Mouse (Mus musculus) liver, embryonic 14.5 days (tissue): ENCODE data around the gene Gp9. TPM values are rescaled to one million over a fixed set of nuclear protein-coding genes. Genes with fewer than 3 reads are reported as not detected.

Experiments
- ATAC-seq: fragments of 200-750 bp; cut with Nextera tagmentation; 2 replicates; pipeline ENCODE4 v1.8.0; 2017; ENCODE audit warnings: moderate number of reproducible peaks, mild to moderate bottlenecking, moderate library complexity; ENCODE audit not compliant: insufficient read depth
- DNase-seq, 3 experiments: peaks; one replicate each; pipeline ENCODE4 v3.0.0-alpha.2; 2012 to 2013; ENCODE audit warnings: low read depth in 3 of 3, low spot score in 3 of 3
- H3K27ac ChIP-seq: fragments of 300-500 bp; sonication (generic); 2 replicates; pipeline ENCODE4 v1.5.1; 2014; ENCODE audit warnings: moderate library complexity, mild to moderate bottlenecking, control low read depth, inconsistent platforms
- H3K27me3 ChIP-seq: fragments of 300-500 bp; sonication (generic); 2 replicates; pipeline ENCODE4 v1.6.1; 2014; ENCODE audit warnings: mild to moderate bottlenecking, low read length, moderate library complexity; ENCODE audit not compliant: control insufficient read depth, insufficient read depth
- H3K36me3 ChIP-seq: fragments of 300-500 bp; sonication (generic); replicated peaks from 2 replicates; pipeline ENCODE4 v1.6.1; 2014; ENCODE audit warnings: low read depth; ENCODE audit not compliant: control insufficient read depth, insufficient read depth
- H3K4me1 ChIP-seq, 2 experiments: fragments of 200-500 bp in 1 of 2; fragments of 300-500 bp in 1 of 2; sonication (generic) in 1 of 2; replicated peaks; 2 replicates each; pipeline ENCODE4 v1.6.1; 2012 to 2014; ENCODE audit warnings: antibody characterized with exemption in 1 of 2, inconsistent platforms in 1 of 2, low read length in 1 of 2; ENCODE audit not compliant: control insufficient read depth in 2 of 2, insufficient read depth in 2 of 2
- H3K4me2 ChIP-seq: fragments of 300-500 bp; sonication (generic); 2 replicates; pipeline ENCODE4 v1.6.1; 2014; ENCODE audit warnings: low read depth, mild to moderate bottlenecking, control low read depth, moderate library complexity
- H3K4me3 ChIP-seq, 2 experiments: fragments of 200-500 bp in 1 of 2; fragments of 300-500 bp in 1 of 2; sonication (generic) in 1 of 2; 2 replicates each; pipeline ENCODE4 v1.5.1; 2012 to 2014; ENCODE audit warnings: low read depth in 2 of 2, low read length in 2 of 2, mild to moderate bottlenecking in 2 of 2, control low read depth in 1 of 2, inconsistent platforms in 1 of 2, moderate library complexity in 1 of 2; ENCODE audit not compliant: insufficient read depth in 1 of 2
- H3K9ac ChIP-seq: fragments of 300-500 bp; sonication (generic); replicated peaks from 2 replicates; pipeline ENCODE4 v1.6.1; 2014; ENCODE audit warnings: mild to moderate bottlenecking, control low read depth, moderate library complexity
- H3K9me3 ChIP-seq: fragments of 300-500 bp; sonication (generic); 2 replicates; pipeline ENCODE4 v1.6.1; 2016; ENCODE audit warnings: low read length, mixed read lengths; ENCODE audit not compliant: control insufficient read depth
- CTCF ChIP-seq: IDR thresholded peaks from 2 replicates; pipeline ENCODE4 v1.5.1; 2016; ENCODE audit warnings: antibody characterized with exemption, low read depth, control low read depth
- EP300 ChIP-seq: IDR thresholded peaks from 2 replicates; pipeline ENCODE4 v1.6.1; 2016; ENCODE audit warnings: antibody characterized with exemption, low read depth
- WGBS: fragments of 180-500 bp; shearing (Covaris S2); extraction: QIAGEN DNeasy Blood & Tissue Kit; methylation state at CpG from one replicate; pipeline ENCODE4 v1.1.7; 2014; ENCODE audit not compliant: insufficient replicate concordance; 5-methylcytosine and 5-hydroxymethylcytosine counted together
- polyA plus RNA-seq, 2 experiments: library from polyadenylated mRNA; depleted of rRNA in 1 of 2; stranded (reverse) in 1 of 2; unstranded in 1 of 2; fragments of >200 nt; fragmentation: Nextera tagmentation in 1 of 2; extraction: Ambion mirVana in 1 of 2; gene quantifications; 2 replicates each; pipeline versions ENCODE4 v1.2.1 to v1.2.3; 2012 to 2014

The Gp9 gene
- polyA plus RNA-seq, 2 experiments: 29.1 to 35.1 TPM

DNA sequence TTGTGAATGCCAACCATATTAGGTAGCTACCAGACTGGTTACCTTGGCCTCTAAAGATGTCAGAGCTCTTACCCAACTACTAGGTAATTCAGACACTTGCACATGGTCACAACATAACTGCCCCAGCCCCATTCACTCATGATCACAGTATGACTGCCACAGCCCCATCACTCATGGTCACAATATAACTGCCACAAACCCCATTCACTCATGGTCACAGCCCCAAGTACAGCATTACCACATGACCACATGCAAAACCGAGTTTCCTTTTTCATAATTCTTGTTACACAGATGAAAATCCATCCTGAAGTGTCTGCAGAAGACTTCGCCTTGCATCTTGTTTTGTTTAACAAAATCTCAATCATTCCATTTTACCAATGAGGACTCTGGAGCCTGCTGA, 29.8 kb upstream of the Gp9 start:
- no peaks in the 10 kb centered on the region for H3K27me3 ChIP-seq
- DNase-seq (no peak), ATAC-seq (no peak)
- H3K27ac ChIP-seq: no peak overlapping the region
- H3K36me3 ChIP-seq: no peaks in the 10 kb centered on the region
- no peak overlapping the region for H3K9ac ChIP-seq
- H3K4me2 ChIP-seq: no peak overlapping the region
- TF ChIP-seq CTCF (no peak), EP300 (no peak)
- no peaks in the 10 kb centered on the region for H3K9me3 ChIP-seq
- peaks cover 30 to 45% of the 10 kb centered on the region in 2 experiments for H3K4me1 ChIP-seq
- 71% methylated on average over 2 of the region's 2 CpGs for WGBS
- no peak overlapping the region for H3K4me3 ChIP-seq

- H3K4me1 ChIP-seq: peaks cover 30 to 43% of the 10 kb centered on the region in 2 experiments
- DNase-seq (no peak), ATAC-seq (no peak)
- no peak overlapping the region for H3K27ac ChIP-seq
- no peak for TF ChIP-seq EP300
- TF ChIP-seq CTCF: no peak
- no peaks in the 10 kb centered on the region for H3K36me3 ChIP-seq
- no peaks in the 10 kb centered on the region for H3K9me3 ChIP-seq
- no peaks in the 10 kb centered on the region for H3K27me3 ChIP-seq
- no peak overlapping the region for H3K4me3 ChIP-seq
- WGBS: 62% methylated on average over 6 of the region's 6 CpGs
- H3K9ac ChIP-seq: no peak overlapping the region
- no peak overlapping the region for H3K4me2 ChIP-seq
Measured at GRCm38 (mm10) chr6:87748531-87748930, 29.3 kb upstream of the Gp9 start.

GRCm38 (mm10) chr6:87750184-87750910, 27.5 kb upstream of the Gp9 start:
- no peaks in the 10 kb centered on the region for H3K36me3 ChIP-seq
- no peak overlapping the region for H3K4me2 ChIP-seq
- WGBS: 58% methylated on average over 8 of the region's 8 CpGs
- TF ChIP-seq CTCF: no peak
- no peak for TF ChIP-seq EP300
- peaks cover 24 to 38% of the 10 kb centered on the region in 2 experiments for H3K4me1 ChIP-seq
- no peaks in the 10 kb centered on the region for H3K27me3 ChIP-seq
- H3K4me3 ChIP-seq: no peak overlapping the region
- H3K9ac ChIP-seq: no peak overlapping the region
- ATAC-seq: no peak
- DNase-seq: no peak
- no peaks in the 10 kb centered on the region for H3K9me3 ChIP-seq
- no peak overlapping the region for H3K27ac ChIP-seq

GRCm38 (mm10) chr6:87751574-87751973, 26.3 kb upstream of the Gp9 start:
- Histone ChIP-seq H3K4me1 (peaks cover 14 to 27% of the 10 kb centered on the region in 2 experiments), H3K4me3 (no peak overlapping the region), H3K4me2 (no peak overlapping the region), H3K27ac (no peak overlapping the region), H3K36me3 (no peaks in the 10 kb centered on the region), H3K9ac (no peak overlapping the region), H3K9me3 (no peaks in the 10 kb centered on the region), H3K27me3 (no peaks in the 10 kb centered on the region)
- TF ChIP-seq EP300 (no peak), CTCF (no peak)
- DNase-seq: no peak
- 73% methylated on average over 6 of the region's 6 CpGs for WGBS
- ATAC-seq: no peak

DNA sequence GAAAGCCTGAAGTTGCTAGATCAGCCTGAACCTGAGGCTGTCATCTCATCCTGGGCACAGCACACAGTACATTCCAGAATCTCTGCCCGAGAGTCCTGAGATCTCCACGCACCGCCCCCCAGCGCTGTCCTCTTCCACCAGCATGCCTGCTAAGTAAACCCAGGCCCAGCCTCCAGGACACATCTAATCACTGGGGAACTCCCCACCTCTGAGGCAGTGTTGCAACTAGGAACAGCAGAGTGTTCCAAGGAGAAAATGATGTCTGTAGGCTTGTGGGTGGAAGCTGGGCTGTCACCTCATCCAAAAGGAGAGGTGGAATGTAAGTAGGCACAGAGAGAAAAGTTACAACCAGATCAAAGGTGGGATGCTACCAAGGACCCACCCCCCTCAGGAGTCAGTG, 22.7 kb upstream of the Gp9 start:
- TF ChIP-seq EP300 (no peak), CTCF (no peak)
- no peak overlapping the region for H3K9ac ChIP-seq

More for the DNA sequence above, 22.7 kb upstream of the Gp9 start:
- Histone ChIP-seq H3K4me2 (no peak overlapping the region), H3K36me3 (no peaks in the 10 kb centered on the region), H3K4me3 (no peak overlapping the region), H3K27ac (no peak overlapping the region), H3K4me1 (peaks cover 0 to 12% of the 10 kb centered on the region in 2 experiments; a peak in 2 of 4 replicates), H3K27me3 (no peaks in the 10 kb centered on the region), H3K9me3 (no peaks in the 10 kb centered on the region)
- ATAC-seq: no peak
- 81% methylated on average over 4 of the region's 4 CpGs for WGBS
- DNase-seq: no peak
